Mouse (Mus musculus) forebrain, embryonic 12.5 days (tissue): ENCODE measurements around the gene Gm6526. TPM values are rescaled to one million over a fixed set of nuclear protein-coding genes. Genes with fewer than 3 reads are reported as not detected.
"Not testable (repeated sequence)": the region's sequence is repeated elsewhere in the genome, so short reads cannot be mapped to it uniquely, and the experiment has no call there.

Experiments
- ATAC-seq: fragments of 200-750 bp; cut with Nextera tagmentation; 2 replicates; pipeline ENCODE4 v1.8.0; 2017; ENCODE audit warnings: moderate TSS enrichment; ENCODE audit not compliant: low FRiP score
- H3K27ac ChIP-seq: fragments of 300-500 bp; sonication (generic); 2 replicates; pipeline ENCODE4 v1.5.1; 2016; ENCODE audit warnings: mild to moderate bottlenecking
- H3K27me3 ChIP-seq: fragments of 300-500 bp; sonication (generic); 2 replicates; pipeline ENCODE4 v1.6.1; 2016; ENCODE audit warnings: mild to moderate bottlenecking
- H3K36me3 ChIP-seq: fragments of 300-500 bp; sonication (generic); replicated peaks from 2 replicates; pipeline ENCODE4 v1.6.1; 2016; ENCODE audit warnings: mild to moderate bottlenecking
- H3K4me1 ChIP-seq: fragments of 300-500 bp; sonication (generic); 2 replicates; pipeline ENCODE4 v1.6.1; 2016
- H3K4me2 ChIP-seq: fragments of 300-500 bp; sonication (generic); 2 replicates; pipeline ENCODE4 v1.6.1; 2016; ENCODE audit warnings: mild to moderate bottlenecking, moderate library complexity
- H3K4me3 ChIP-seq: fragments of 300-500 bp; sonication (generic); replicated peaks from 2 replicates; pipeline ENCODE4 v1.5.1; 2016; ENCODE audit warnings: mild to moderate bottlenecking
- H3K9ac ChIP-seq: fragments of 300-500 bp; sonication (generic); 2 replicates; pipeline ENCODE4 v1.6.1; 2016; ENCODE audit warnings: mild to moderate bottlenecking
- H3K9me3 ChIP-seq: fragments of 300-500 bp; sonication (generic); 2 replicates; pipeline ENCODE4 v1.6.1; 2016
- WGBS: fragments of 180-500 bp; shearing (Covaris S2); methylation state at CpG from one replicate; pipeline ENCODE4 v1.1.7; 2016; 5-methylcytosine and 5-hydroxymethylcytosine counted together
- polyA plus RNA-seq: library from polyadenylated mRNA; unstranded; fragments of >200 nt; fragmentation: Nextera tagmentation; extraction: Ambion mirVana; gene quantifications from 2 replicates; pipeline ENCODE4 v1.2.1, GENCODE M21; 2016

The Gm6526 gene
- not detected in 2 replicates for polyA plus RNA-seq

DNA sequence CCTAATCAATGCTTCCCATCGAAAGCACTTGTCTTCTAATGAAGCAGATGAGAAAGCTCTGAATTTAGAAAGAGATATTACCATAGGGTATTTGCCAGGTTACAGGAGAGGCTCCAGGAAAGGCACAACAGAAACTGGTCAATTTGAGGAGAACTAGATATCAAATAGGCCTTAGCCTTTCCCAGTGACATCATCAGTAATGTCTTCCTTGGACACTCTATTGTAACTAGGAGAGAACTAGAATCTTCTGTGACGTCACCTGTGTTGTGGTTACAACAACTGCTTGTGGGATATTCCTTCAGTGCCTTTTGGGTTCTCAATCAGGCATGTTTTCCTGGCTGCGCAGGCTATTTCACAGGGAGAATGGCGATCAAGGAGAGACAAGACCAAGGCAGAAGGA lies at the start of gene Gm6526:
Gene Gm6526, plus strand, starts transcription at position 301 of the 400 bp plus-strand sequence.
- WGBS = 88% methylated on average over 4 of the region's 4 CpGs
- not testable (repeated sequence) for H3K4me1 ChIP-seq

DNA sequence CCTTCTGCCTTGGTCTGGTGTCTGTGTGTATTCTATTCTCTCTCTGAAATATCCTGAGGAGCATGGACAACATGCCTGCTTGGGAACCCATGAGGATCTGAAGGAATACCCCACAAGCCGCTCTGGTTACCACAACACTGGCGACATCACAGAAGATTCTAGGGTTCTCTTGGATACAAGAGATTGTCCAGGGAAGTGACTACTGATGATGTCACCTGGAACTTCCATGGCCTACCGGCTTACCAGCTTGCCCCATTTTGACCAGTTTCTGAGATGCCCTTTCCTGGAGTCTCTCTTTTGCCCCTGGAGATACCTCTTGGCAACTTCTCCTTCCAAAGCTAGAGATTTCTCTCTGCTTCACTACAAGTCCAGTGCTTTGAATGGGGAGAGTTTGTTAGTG lies 20.3 kb upstream of the Gm6526 start, which contains the start of gene Gm16506:
Gene Gm16506, minus strand, starts transcription at position 101 of the 400 bp plus-strand sequence.
- H3K4me2 ChIP-seq, H3K27me3 ChIP-seq, H3K9ac ChIP-seq, H3K4me3 ChIP-seq, H3K27ac ChIP-seq, ATAC-seq, H3K36me3 ChIP-seq, H3K9me3 ChIP-seq, H3K4me1 ChIP-seq: not testable (repeated sequence)
- 91% methylated on average over 3 of the region's 3 CpGs for WGBS

More for the DNA sequence above, at the start of gene Gm6526:
- ATAC-seq, H3K9me3 ChIP-seq, H3K4me3 ChIP-seq, H3K27me3 ChIP-seq, H3K9ac ChIP-seq, H3K36me3 ChIP-seq, H3K4me2 ChIP-seq, H3K27ac ChIP-seq: not testable (repeated sequence)

DNA sequence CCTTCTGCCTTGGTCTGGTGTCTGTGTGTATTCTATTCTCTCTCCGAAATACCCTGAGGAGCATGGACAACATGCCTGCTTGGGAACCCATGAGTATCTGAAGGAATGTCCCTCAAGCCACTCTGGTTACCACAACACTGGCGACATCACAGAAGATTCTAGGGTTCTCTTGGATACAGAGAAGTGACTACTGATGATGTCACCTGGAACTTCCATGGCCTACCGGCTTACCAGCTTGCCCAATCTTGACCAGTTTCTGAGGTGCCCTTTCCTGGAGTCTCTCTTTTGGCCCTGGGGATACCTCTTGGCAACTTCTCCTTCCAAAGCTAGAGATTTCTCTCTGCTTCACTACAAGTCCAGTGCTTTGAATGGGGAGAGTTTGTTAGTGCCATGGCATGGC lies 37.0 kb downstream of the Gm6526 start, which contains the start of gene Gm8180:
Gene Gm8180, minus strand, starts transcription at position 101 of the 400 bp plus-strand sequence.
- WGBS = 87% methylated on average over 3 of the region's 3 CpGs
- H3K4me3 ChIP-seq, H3K27me3 ChIP-seq, ATAC-seq, H3K4me1 ChIP-seq, H3K27ac ChIP-seq, H3K9ac ChIP-seq, H3K9me3 ChIP-seq, H3K4me2 ChIP-seq, H3K36me3 ChIP-seq: not testable (repeated sequence)

DNA sequence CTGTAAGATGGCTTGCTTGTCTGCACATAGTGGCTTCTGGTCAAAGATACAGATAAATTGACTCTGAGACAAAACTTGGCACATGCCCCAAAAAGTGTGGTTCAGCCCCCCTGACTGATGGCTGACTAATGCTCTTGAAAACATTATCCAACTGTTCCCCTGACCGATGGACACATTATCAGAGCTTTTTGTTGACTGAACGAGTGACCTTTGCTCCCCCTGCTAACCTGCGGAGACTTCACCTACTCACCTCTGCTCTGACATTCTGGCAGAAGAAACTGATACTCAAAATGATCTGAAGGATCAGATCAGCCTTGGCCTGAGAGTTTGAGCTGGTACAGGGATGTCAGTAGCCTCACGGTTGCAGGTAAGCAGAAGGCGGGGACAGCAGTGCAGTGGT lies 46.1 kb downstream of the Gm6526 start:
- not testable (repeated sequence) for H3K27ac ChIP-seq, H3K9me3 ChIP-seq, ATAC-seq, H3K36me3 ChIP-seq, H3K27me3 ChIP-seq, H3K4me3 ChIP-seq, H3K9ac ChIP-seq, H3K4me2 ChIP-seq, H3K4me1 ChIP-seq
- WGBS = 86% methylated on average over 5 of the region's 5 CpGs

DNA sequence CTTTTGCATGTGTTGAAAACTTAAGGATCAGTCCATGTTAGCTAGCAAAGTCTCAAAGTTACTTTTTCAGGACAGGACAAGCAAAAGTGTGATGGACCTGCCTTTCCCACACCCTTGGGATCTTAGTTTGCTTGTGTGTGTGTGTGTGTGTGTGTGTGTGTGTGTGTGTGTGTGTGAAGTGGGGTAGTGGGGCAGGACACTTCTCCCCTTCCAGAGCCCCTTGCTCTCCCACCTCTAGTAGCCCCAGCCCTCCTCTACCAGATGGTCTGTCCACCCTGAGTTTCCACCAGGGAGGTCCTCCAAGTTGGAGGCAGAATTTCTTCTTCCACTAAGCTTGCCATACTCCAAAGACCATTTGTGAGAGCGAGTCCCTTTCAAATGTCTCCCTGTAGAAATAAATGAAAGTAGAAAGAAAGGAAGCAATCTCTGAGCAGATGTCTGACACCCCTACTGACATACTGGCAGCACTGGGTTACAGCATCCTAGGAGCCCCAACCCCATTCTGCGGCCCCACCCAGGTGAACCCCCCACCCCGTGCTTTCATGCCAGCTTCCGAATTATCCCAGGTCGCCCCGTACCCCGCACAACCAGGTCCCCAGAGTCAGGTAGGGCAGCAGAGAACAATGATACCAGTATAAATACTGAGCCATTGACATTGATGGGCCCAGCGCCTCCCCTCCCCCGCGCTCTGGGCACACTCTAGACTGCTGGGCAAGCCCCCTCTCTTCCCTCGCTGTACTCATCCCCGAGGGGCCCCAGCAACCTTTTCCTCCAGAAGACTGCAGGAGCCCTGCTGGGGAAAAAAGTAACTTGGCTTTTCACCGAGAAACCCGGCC lies 48.6 kb downstream of the Gm6526 start:
- Histone ChIP-seq H3K4me1 (0 out of 2 replicates have a peak, but pooled peaks cover 6% of the 10 kb centered on the region), H3K27ac (no peak overlapping the region), H3K36me3 (no peaks in the 10 kb centered on the region), H3K9me3 (no peaks in the 10 kb centered on the region), H3K9ac (no peak overlapping the region), H3K4me2 (peak overlapping the region; percentile 42), H3K27me3 (no peaks in the 10 kb centered on the region), H3K4me3 (peak overlapping the region; percentile 1; the same call in 1 of the 2 replicates)
- ATAC-seq = peak; percentile 49; the same call in 1 of the 2 replicates
- WGBS = 21% methylated on average over 14 of the region's 14 CpGs

DNA sequence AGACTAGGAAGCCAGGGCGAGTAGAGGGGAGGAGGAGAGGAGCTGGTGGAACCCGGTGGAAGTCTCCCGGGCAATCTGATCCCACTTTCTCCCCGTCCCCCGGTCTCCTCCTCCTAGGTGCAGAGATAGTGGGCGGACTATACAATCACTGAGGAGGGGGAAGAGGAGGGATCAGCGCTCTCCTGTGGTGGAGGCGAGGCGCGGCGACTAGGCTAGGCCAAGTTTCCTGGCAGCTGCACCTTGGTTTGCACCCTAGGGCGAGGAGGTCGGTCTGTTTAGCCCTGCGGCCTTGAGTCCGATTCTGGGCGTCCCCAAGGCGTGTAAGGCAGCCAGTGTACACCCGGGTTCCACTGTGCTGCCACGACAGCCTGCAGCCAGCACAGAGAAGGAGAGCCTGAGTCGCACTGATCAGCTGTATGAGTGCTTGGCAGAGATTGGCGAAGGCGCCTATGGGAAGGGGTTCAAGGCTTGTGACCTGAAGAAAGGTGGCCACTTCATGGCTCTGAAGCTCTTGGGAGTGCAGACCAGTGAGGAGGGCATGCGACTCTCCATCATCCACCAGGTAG lies 49.3 kb downstream of the Gm6526 start:
- not testable (repeated sequence) for H3K4me1 ChIP-seq, H3K9me3 ChIP-seq, H3K36me3 ChIP-seq, H3K9ac ChIP-seq, H3K27ac ChIP-seq, H3K27me3 ChIP-seq
- 12% methylated on average over 23 of the region's 23 CpGs for WGBS
- Histone ChIP-seq H3K4me2 (peak overlapping the region; percentile 42), H3K4me3 (peak overlapping the region; percentile 1; the same call in 1 of the 2 replicates)
- ATAC-seq = peak; percentile 60; the same call in 1 of the 2 replicates

DNA sequence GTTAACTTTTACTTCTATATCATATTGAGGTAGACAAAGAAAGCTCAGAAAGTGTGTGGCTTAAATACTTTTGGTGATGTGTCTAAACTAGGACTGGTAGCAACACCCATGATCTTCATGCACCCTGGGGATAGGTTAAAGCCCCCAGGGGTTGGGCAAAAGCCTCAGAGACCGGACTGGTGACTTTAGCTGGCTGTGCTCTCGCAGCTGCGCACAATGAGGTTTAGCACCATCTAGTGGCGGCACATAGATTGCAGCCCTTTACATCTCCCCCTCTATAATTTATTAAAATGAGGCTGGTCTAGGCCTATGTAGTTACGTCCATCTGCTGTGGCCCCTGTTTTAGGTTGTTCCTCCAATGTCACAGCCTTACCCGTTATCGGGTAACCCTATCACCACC lies 56.8 kb downstream of the Gm6526 start:
- not testable (repeated sequence) for H3K9me3 ChIP-seq, ATAC-seq, H3K36me3 ChIP-seq, H3K4me1 ChIP-seq, H3K4me3 ChIP-seq, H3K27ac ChIP-seq, H3K27me3 ChIP-seq, H3K9ac ChIP-seq, H3K4me2 ChIP-seq
- 16% methylated on average over 7 of the region's 7 CpGs for WGBS

Other genes with a start within 250 kb of the Gm6526 start
- not detected in 2 replicates for gene Gm5799, start 204.3 kb upstream of the Gm6526 start, polyA plus RNA-seq
- not detected in 2 replicates for gene Gm17654, start 168.7 kb upstream of the Gm6526 start, polyA plus RNA-seq
- gene Gm10375, start 139.9 kb upstream of the Gm6526 start, polyA plus RNA-seq = not detected in 2 replicates
- gene Gm8165, start 70.7 kb upstream of the Gm6526 start, polyA plus RNA-seq = not detected in 2 replicates
- 2.6 TPM in 2 replicates for gene Gm7324, start 50.0 kb upstream of the Gm6526 start, polyA plus RNA-seq
- not detected in 2 replicates for gene Gm16506, start 20.4 kb upstream of the Gm6526 start, polyA plus RNA-seq
- not detected in 2 replicates for gene Gm8180, start 36.9 kb downstream of the Gm6526 start, polyA plus RNA-seq
- gene Ear1, start 127.7 kb downstream of the Gm6526 start, polyA plus RNA-seq = not detected in 2 replicates
- not detected in 2 replicates for gene Ear10, start 175.7 kb downstream of the Gm6526 start, polyA plus RNA-seq
- gene Gm8113, start 177.5 kb downstream of the Gm6526 start, polyA plus RNA-seq = 6.6 TPM in 2 replicates
- not detected in 2 replicates for gene Ang5, start 209.2 kb downstream of the Gm6526 start, polyA plus RNA-seq